Mouse (Mus musculus) olfactory bulb, adult 2 months (tissue): Measurements from ENCODE around the gene Osbpl11. TPM values are rescaled to one million over a fixed set of nuclear protein-coding genes. Genes with fewer than 3 reads are reported as not detected.

Source experiments
- H3K27ac ChIP-seq: fragments of 200-500 bp; 2 replicates; pipeline ENCODE4 v1.5.1; 2012; ENCODE audit warnings: low read depth, low read length; ENCODE audit not compliant: insufficient read depth
- H3K4me1 ChIP-seq: fragments of 200-500 bp; 2 replicates; pipeline ENCODE4 v1.6.1; 2012; ENCODE audit warnings: low read length; ENCODE audit not compliant: control insufficient read depth, insufficient read depth
- H3K4me3 ChIP-seq: fragments of 200-500 bp; 2 replicates; pipeline ENCODE4 v1.5.1; 2012; ENCODE audit warnings: mild to moderate bottlenecking, low read depth, low read length, moderate library complexity; ENCODE audit not compliant: insufficient read depth
- CTCF ChIP-seq: fragments of 200-500 bp; IDR thresholded peaks from 2 replicates; pipeline ENCODE4 v1.5.1; 2012; ENCODE audit warnings: low read depth, mild to moderate bottlenecking, low read length, moderate library complexity; ENCODE audit not compliant: insufficient read depth
- POLR2A ChIP-seq: fragments of 200-500 bp; IDR thresholded peaks from 2 replicates; pipeline ENCODE4 v1.6.1; 2012; ENCODE audit warnings: mild to moderate bottlenecking, low read depth, low read length, moderate library complexity; ENCODE audit not compliant: insufficient read depth
- WGBS: fragments of 180-500 bp; shearing (Covaris S2); methylation state at CpG from one replicate; pipeline ENCODE4 v1.1.7; 2018; 5-methylcytosine and 5-hydroxymethylcytosine counted together
- polyA plus RNA-seq: library from polyadenylated mRNA; stranded (reverse); fragments of >200 nt; gene quantifications from 2 replicates; pipeline ENCODE4 v1.2.4, GENCODE M21; 2012; ENCODE audit warnings: low replicate concordance; ENCODE audit not compliant: missing spikeins, insufficient read depth, insufficient read length

Gene Osbpl11
- polyA plus RNA-seq, 1 experiment: not detected

GRCm38 (mm10) chr16:33247006-33247405 is 62.1 kb downstream of the Osbpl11 start:
- no peak overlapping the region for H3K4me3 ChIP-seq
- H3K27ac ChIP-seq: no peak overlapping the region
- TF ChIP-seq CTCF (no peak), POLR2A (no peak)
- WGBS: 92% methylated on average over 2 of the region's 2 CpGs
- H3K4me1 ChIP-seq: no peaks in the 10 kb centered on the region

GRCm38 (mm10) chr16:33250651-33251120 is 65.8 kb downstream of the Osbpl11 start:
- Histone ChIP-seq H3K4me3 (peak overlapping the region; percentile 82), H3K27ac (no peak overlapping the region), H3K4me1 (peaks cover 5% of the 10 kb centered on the region; the same call in 1 of the 2 replicates)
- 4% methylated on average over 9 of the region's 9 CpGs for WGBS
- TF ChIP-seq POLR2A (no peak), CTCF (no peak)

GRCm38 (mm10) chr16:33251194-33252051 is 66.6 kb downstream of the Osbpl11 start, which contains the start of gene Snx4:
Gene Snx4 (plus strand): TSS chr16:33251442.
- H3K4me3 ChIP-seq: peak within 1 kb of the TSS; percentile 82
- TF ChIP-seq POLR2A: peak; percentile 60
- TF ChIP-seq CTCF: no peak
- WGBS: under 1% methylated on average over 72 of the region's 72 CpGs

GRCm38 (mm10) chr16:33255601-33256000 is 70.7 kb downstream of the Osbpl11 start:
- Histone ChIP-seq H3K27ac (no peak overlapping the region), H3K4me1 (peaks cover 9% of the 10 kb centered on the region; the same call in 1 of the 2 replicates), H3K4me3 (no peak overlapping the region)
- no peak for TF ChIP-seq CTCF
- TF ChIP-seq POLR2A: no peak
- 56% methylated on average over 7 of the region's 7 CpGs for WGBS

More at GRCm38 (mm10) chr16:33251194-33252051, 66.6 kb downstream of the Osbpl11 start, which contains the start of gene Snx4:
- 0 out of 2 replicates have a peak within 1 kb of the TSS, but pooled peaks have one; percentile 31 for H3K27ac ChIP-seq
- H3K4me1 ChIP-seq: peaks cover 5% of the 10 kb centered on the region; the same call in 1 of the 2 replicates

GRCm38 (mm10) chr16:33258530-33258929 is 73.7 kb downstream of the Osbpl11 start:
- H3K4me1 ChIP-seq: peaks cover 7% of the 10 kb centered on the region; the same call in 1 of the 2 replicates
- TF ChIP-seq POLR2A: no peak
- no peak for TF ChIP-seq CTCF
- 50% methylated on average over 2 of the region's 2 CpGs for WGBS

GRCm38 (mm10) chr16:33259824-33260223 is 75.0 kb downstream of the Osbpl11 start:
- no peak overlapping the region for H3K4me3 ChIP-seq
- peaks cover 7% of the 10 kb centered on the region; the same call in 1 of the 2 replicates for H3K4me1 ChIP-seq
- H3K27ac ChIP-seq: no peak overlapping the region
- 87% methylated on average over 3 of the region's 3 CpGs for WGBS
- TF ChIP-seq CTCF: no peak
- TF ChIP-seq POLR2A: no peak

More at GRCm38 (mm10) chr16:33258530-33258929, 73.7 kb downstream of the Osbpl11 start:
- H3K4me3 ChIP-seq: no peak overlapping the region
- no peak overlapping the region for H3K27ac ChIP-seq

- Histone ChIP-seq H3K4me1 (peaks cover 4% of the 10 kb centered on the region; the same call in 1 of the 2 replicates), H3K27ac (no peak overlapping the region), H3K4me3 (no peak overlapping the region)
- WGBS: 76% methylated on average over 8 of the region's 8 CpGs
- TF ChIP-seq POLR2A (no peak), CTCF (no peak)
Measured at GRCm38 (mm10) chr16:33260825-33261224, 76.0 kb downstream of the Osbpl11 start.

- WGBS: 88% methylated on average over 2 of the region's 2 CpGs
- H3K27ac ChIP-seq: no peak overlapping the region
- H3K4me3 ChIP-seq: no peak overlapping the region
- TF ChIP-seq POLR2A (no peak), CTCF (no peak)
- H3K4me1 ChIP-seq: peaks cover 4% of the 10 kb centered on the region; the same call in 1 of the 2 replicates
Measured at GRCm38 (mm10) chr16:33261584-33262061, 76.8 kb downstream of the Osbpl11 start.

- Histone ChIP-seq H3K27ac (no peak overlapping the region), H3K4me3 (no peak overlapping the region), H3K4me1 (peaks cover 4% of the 10 kb centered on the region; the same call in 1 of the 2 replicates)
- no peak for TF ChIP-seq POLR2A
- no peak for TF ChIP-seq CTCF
- 89% methylated on average over 1 of the region's 1 CpGs for WGBS
Measured at GRCm38 (mm10) chr16:33262096-33262495, 77.2 kb downstream of the Osbpl11 start.
